Mouse (Mus musculus): ENCODE measurements around the gene Mri1. TPM values are rescaled to one million over a fixed set of nuclear protein-coding genes. Genes with fewer than 3 reads are reported as not detected.
A peak's percentile ranks its signal among the peaks of the same experiment; 100 is the strongest.

Mri1 gene
- total RNA-seq (2014; rRNA removed) (28.8 and 31.7 TPM in 2 replicates), polyA plus RNA-seq (2015; fragmentation: Nextera tagmentation; extraction: Ambion mirVana) (39.4 and 40.5 TPM in 2 replicates)

DNA sequence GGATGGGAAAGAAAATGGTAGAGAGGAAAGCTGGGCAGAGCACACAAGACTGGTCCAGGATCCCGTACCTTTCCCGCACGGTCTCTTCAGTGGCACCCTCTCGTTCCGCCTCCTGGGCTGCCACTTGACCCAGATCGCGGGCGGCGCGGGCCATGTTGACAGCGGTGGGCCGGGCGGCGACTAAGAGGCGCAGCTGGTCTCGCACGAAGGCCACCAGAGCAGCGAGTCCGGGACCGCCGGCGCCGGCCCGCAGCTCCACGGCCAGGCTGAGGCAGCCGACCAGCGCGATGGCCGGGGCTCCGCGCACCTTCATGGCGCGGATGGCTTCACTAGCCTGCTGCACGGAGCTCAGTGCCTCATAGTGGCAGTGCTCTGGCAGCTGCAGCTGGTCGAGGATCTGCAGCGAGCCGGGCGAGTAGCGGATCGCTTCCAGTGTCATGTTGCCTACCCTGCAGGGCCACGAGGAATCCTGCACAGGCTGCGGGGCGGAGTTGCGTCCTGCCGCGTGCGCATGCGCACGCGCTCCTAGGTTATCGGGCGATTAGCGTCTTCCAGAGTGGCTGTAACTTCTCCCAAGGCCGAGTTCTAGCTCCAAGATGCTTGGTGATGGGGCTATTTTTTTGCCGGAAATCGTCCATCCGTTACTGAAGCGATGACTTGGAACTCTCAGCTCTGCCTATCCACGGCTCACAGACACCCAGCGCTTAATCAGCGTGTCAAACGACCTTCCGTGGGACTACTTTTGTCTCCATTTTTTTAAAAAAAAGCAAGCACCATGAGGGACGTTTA lies at the start of gene Mri1:
Gene Mri1 (minus strand): TSS at position 505 of the 789 bp plus-strand sequence.
- peaks cover 6% of the 10 kb centered on the region; the same call in 1 of the 2 replicates for H3K4me1 ChIP-seq (ENCODE audit: insufficient read depth, low read length)
- H3K9me3 ChIP-seq (ENCODE audit: low read length) = no peaks in the 10 kb centered on the region
- peaks cover 45% of the 10 kb centered on the region for H3K36me3 ChIP-seq (ENCODE audit: insufficient read depth, low read length)
- H3K9ac ChIP-seq (replicated peaks; ENCODE audit: low read length, poor library complexity, severe bottlenecking) = peak within 1 kb of the TSS; percentile 83
- ATAC-seq (ENCODE audit: low FRiP score) = peak; percentile 84
- H3K27ac ChIP-seq (ENCODE audit: low read depth, low read length) = peak within 1 kb of the TSS; percentile 91
- H3K27me3 ChIP-seq (ENCODE audit: insufficient read depth, low read length) = no peaks in the 10 kb centered on the region
- H3K4me3 ChIP-seq (ENCODE audit: low read depth, low read length) = peak within 1 kb of the TSS; percentile 87
- DNase-seq (ENCODE audit: low spot score) = peak; percentile 95
- under 1% methylated on average over 64 of the region's 64 CpGs for WGBS
- H3K4me2 ChIP-seq (ENCODE audit: low read depth, low read length, poor library complexity, severe bottlenecking) = peak within 1 kb of the TSS; percentile 94
- TF ChIP-seq CTCF (IDR thresholded peaks at IDR 0.05) = no peak; the same call in 1 of the 2 replicates

DNA sequence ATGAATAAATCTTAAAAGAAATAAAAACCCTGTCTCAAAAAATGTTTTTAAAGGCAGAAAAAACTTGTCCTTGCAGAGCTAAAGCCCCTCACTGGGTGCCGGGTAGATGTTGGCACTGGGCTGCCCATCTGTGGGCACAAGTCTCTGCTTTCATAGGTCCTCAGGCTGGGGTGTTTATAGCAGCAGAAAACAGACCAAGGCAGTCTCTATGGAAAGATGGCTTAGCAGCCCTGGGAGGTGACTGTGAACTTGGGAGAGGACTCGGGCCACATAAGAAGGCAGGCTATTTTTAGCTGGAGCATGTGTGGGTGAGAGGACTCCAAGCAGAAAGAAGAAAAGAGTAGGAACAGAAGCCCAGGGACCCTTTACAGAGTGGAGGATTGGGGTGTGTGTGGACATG lies 46.8 kb upstream of the Mri1 start:
- no peak for TF ChIP-seq CTCF (IDR thresholded peaks at IDR 0.05)
- 82% methylated on average over 2 of the region's 2 CpGs for WGBS
- Histone ChIP-seq H3K4me2 (ENCODE audit: low read depth, low read length, poor library complexity, severe bottlenecking) (no peak overlapping the region), H3K4me3 (ENCODE audit: low read depth, low read length) (no peak overlapping the region), H3K4me1 (ENCODE audit: insufficient read depth, low read length) (no peaks in the 10 kb centered on the region), H3K9ac (replicated peaks; ENCODE audit: low read length, poor library complexity, severe bottlenecking) (no peak overlapping the region), H3K36me3 (ENCODE audit: insufficient read depth, low read length) (no peaks in the 10 kb centered on the region), H3K27me3 (ENCODE audit: insufficient read depth, low read length) (no peaks in the 10 kb centered on the region), H3K27ac (ENCODE audit: low read depth, low read length) (no peak overlapping the region), H3K9me3 (ENCODE audit: low read length) (no peaks in the 10 kb centered on the region)
- ATAC-seq (ENCODE audit: low FRiP score) = no peak
- no peak for DNase-seq (ENCODE audit: low spot score)

DNA sequence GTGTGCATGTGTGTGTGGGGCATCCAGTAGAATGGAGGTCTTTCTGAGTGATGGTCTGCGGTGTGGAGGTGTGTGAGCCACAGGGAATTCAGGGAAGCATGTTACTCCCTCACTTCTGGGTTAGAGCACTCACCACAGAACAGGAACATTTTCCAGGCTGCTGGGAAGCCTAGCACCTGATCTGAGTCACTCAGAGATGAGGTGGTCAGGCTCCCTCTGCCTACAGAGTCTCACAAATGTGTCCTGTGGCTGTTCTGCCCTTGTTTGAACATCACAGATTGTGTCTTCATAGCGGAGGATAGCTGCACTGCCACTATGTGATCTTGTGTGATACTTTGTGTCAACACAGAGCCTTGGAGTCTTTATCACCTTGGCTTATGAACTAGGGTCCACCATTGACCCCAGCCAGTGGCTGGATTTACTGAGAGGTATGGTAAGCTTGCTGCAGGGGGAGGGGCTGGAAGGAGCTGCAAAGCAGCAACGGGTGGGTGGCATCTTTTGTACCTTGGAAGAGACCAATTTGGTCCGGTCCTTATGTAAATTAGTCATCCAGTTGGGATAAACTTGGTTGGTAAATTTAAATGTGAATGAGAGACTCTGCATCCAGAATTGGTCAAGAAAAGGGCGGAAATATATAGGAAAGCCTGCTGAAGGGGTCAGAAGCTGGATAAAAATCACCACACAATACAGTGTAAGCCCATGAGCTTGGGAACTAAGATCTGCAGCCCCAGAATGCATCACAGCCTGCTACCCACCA lies 40.1 kb upstream of the Mri1 start:
- DNase-seq (ENCODE audit: low spot score) (no peak), ATAC-seq (ENCODE audit: low FRiP score) (no peak)
- TF ChIP-seq CTCF (IDR thresholded peaks at IDR 0.05) = no peak
- no peaks in the 10 kb centered on the region for H3K27me3 ChIP-seq (ENCODE audit: insufficient read depth, low read length)
- H3K4me3 ChIP-seq (ENCODE audit: low read depth, low read length) = no peak overlapping the region
- no peaks in the 10 kb centered on the region for H3K4me1 ChIP-seq (ENCODE audit: insufficient read depth, low read length)
- H3K36me3 ChIP-seq (ENCODE audit: insufficient read depth, low read length) = no peaks in the 10 kb centered on the region
- no peak overlapping the region for H3K9ac ChIP-seq (replicated peaks; ENCODE audit: low read length, poor library complexity, severe bottlenecking)
- H3K4me2 ChIP-seq (ENCODE audit: low read depth, low read length, poor library complexity, severe bottlenecking) = no peak overlapping the region
- H3K27ac ChIP-seq (ENCODE audit: low read depth, low read length) = no peak overlapping the region
- no peaks in the 10 kb centered on the region for H3K9me3 ChIP-seq (ENCODE audit: low read length)
- 62% methylated on average over 5 of the region's 5 CpGs for WGBS

DNA sequence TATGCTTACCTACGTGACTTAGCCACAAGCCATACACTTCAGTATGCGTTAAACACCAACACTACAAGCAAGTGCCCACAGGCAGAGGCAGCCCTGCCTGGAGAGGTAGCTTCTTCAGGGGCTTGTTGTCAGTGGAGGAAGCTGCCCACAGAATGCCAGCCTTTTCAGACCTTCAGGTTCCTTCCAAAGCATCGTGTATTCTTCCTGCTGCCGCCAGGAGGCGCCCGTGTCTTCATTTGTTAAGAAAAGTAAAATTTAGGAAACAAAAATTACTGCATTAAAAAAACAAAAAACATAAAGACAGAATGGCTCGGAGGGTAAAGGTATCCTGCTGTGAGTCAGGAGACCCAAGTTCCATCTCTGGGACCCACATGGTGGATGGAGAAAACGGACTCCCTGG lies 34.6 kb upstream of the Mri1 start:
- no peak for ATAC-seq (ENCODE audit: low FRiP score)
- 27% methylated on average over 8 of the region's 8 CpGs for WGBS
- H3K4me1 ChIP-seq (ENCODE audit: insufficient read depth, low read length) = no peaks in the 10 kb centered on the region

DNA sequence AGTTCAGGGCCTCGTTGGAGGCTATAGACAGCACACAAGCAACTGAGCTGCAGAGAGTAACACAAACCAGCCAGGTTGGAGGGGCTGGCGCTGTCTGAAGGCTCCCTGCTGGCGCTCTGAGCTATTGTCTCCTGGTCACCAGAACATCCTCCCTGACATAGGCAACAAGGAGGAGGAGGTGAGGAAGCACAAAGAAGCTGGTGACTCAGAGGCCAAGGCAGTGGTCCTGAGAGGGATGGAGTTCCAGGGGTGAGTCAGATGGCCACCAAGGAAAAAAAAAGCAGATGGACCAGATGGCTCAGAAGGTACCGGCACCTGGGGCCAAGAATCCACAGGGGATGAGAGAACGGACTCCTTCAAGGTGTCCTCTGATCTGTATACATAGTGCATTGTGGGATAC lies 34.0 kb upstream of the Mri1 start:
- WGBS = 65% methylated on average over 5 of the region's 5 CpGs
- no peaks in the 10 kb centered on the region for H3K36me3 ChIP-seq (ENCODE audit: insufficient read depth, low read length)

More for the DNA sequence above, 34.6 kb upstream of the Mri1 start:
- Histone ChIP-seq H3K4me2 (ENCODE audit: low read depth, low read length, poor library complexity, severe bottlenecking) (no peak overlapping the region), H3K4me3 (ENCODE audit: low read depth, low read length) (no peak overlapping the region), H3K36me3 (ENCODE audit: insufficient read depth, low read length) (no peaks in the 10 kb centered on the region), H3K9me3 (ENCODE audit: low read length) (no peaks in the 10 kb centered on the region), H3K27me3 (ENCODE audit: insufficient read depth, low read length) (no peaks in the 10 kb centered on the region), H3K27ac (ENCODE audit: low read depth, low read length) (no peak overlapping the region), H3K9ac (replicated peaks; ENCODE audit: low read length, poor library complexity, severe bottlenecking) (no peak overlapping the region)
- DNase-seq (ENCODE audit: low spot score) = peak; percentile 70
- peak; percentile 83 for TF ChIP-seq CTCF (IDR thresholded peaks at IDR 0.05)

DNA sequence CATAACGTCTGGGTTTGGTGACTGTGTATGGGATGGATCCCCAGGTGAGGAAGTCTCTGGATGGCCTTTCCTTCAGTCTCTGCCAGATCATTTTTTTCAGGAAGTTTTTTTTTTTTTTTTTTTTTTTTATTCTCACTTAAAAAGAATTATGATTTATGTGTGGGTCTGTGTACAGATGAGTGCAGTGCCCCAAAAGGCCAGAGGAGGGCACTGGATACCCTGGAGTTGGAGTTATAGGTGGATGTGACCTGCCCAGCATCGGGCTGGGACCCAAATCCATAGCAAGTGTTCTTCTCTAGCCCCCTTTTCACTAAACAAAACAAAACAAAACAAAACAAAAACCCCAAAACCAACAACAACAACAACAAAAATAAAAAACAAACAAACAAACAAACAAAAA lies 31.8 kb upstream of the Mri1 start:
- peak; percentile 54 for TF ChIP-seq CTCF (IDR thresholded peaks at IDR 0.05)
- WGBS = 60% methylated on average over 2 of the region's 2 CpGs
- Histone ChIP-seq H3K4me1 (ENCODE audit: insufficient read depth, low read length) (no peaks in the 10 kb centered on the region), H3K27ac (ENCODE audit: low read depth, low read length) (no peak overlapping the region), H3K9me3 (ENCODE audit: low read length) (no peaks in the 10 kb centered on the region), H3K9ac (replicated peaks; ENCODE audit: low read length, poor library complexity, severe bottlenecking) (no peak overlapping the region), H3K27me3 (ENCODE audit: insufficient read depth, low read length) (no peaks in the 10 kb centered on the region), H3K36me3 (ENCODE audit: insufficient read depth, low read length) (no peaks in the 10 kb centered on the region), H3K4me3 (ENCODE audit: low read depth, low read length) (no peak overlapping the region), H3K4me2 (ENCODE audit: low read depth, low read length, poor library complexity, severe bottlenecking) (no peak overlapping the region)
- DNase-seq (ENCODE audit: low spot score) (no peak), ATAC-seq (ENCODE audit: low FRiP score) (no peak)

More for the DNA sequence above, 34.0 kb upstream of the Mri1 start:
- ATAC-seq (ENCODE audit: low FRiP score) (no peak), DNase-seq (ENCODE audit: low spot score) (no peak)
- Histone ChIP-seq H3K27ac (ENCODE audit: low read depth, low read length) (no peak overlapping the region), H3K9ac (replicated peaks; ENCODE audit: low read length, poor library complexity, severe bottlenecking) (no peak overlapping the region), H3K9me3 (ENCODE audit: low read length) (no peaks in the 10 kb centered on the region), H3K4me1 (ENCODE audit: insufficient read depth, low read length) (no peaks in the 10 kb centered on the region), H3K4me2 (ENCODE audit: low read depth, low read length, poor library complexity, severe bottlenecking) (no peak overlapping the region), H3K4me3 (ENCODE audit: low read depth, low read length) (no peak overlapping the region), H3K27me3 (ENCODE audit: insufficient read depth, low read length) (no peaks in the 10 kb centered on the region)
- TF ChIP-seq CTCF (IDR thresholded peaks at IDR 0.05) = no peak
